Mouse (Mus musculus) thymus, postnatal 10 days (tissue): ENCODE data around the gene Ccdc7a.
A peak's percentile ranks its signal among the peaks of the same experiment; 100 is the strongest.
"Not testable (repeated sequence)": the region's sequence is repeated elsewhere in the genome, so short reads cannot be mapped to it uniquely, and the experiment has no call there.

Experiments
- DNase-seq, 2 experiments: peaks; one replicate each; pipeline ENCODE4 v3.0.0; 2021; ENCODE audit warnings: low spot score in 2 of 2

The Ccdc7a gene

DNA sequence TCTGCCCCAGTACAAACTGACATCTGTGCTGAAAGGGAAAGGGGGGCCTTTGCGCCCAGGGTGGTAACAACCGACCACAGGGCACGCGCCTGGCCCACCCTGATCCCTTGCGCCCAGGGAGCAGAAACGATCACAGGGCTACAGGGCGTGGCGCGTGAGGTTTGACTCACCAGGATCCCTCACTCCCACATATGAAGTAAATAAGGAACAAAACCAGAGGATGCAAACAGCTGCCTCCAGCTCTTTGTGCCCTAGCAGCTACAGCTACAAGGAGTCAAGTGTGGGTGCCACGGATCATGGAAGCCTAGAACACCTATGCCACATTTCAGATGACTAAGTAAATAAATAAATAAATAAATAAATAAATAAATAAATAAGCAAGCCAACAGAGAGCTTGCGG, at the start of gene Ccdc7a:
TSS of gene Ccdc7a (minus strand) at position 101 of the 400 bp plus-strand sequence.
- not testable (repeated sequence) for DNase-seq

DNA sequence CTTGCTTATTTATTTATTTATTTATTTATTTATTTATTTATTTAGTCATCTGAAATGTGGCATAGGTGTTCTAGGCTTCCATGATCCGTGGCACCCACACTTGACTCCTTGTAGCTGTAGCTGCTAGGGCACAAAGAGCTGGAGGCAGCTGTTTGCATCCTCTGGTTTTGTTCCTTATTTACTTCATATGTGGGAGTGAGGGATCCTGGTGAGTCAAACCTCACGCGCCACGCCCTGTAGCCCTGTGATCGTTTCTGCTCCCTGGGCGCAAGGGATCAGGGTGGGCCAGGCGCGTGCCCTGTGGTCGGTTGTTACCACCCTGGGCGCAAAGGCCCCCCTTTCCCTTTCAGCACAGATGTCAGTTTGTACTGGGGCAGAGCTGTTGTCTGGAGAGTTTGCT, 1.5 kb upstream of the Ccdc7a start, which contains the start of gene Ccdc7b:
TSS of gene Ccdc7b (plus strand) at position 301 of the 400 bp plus-strand sequence.
- not testable (repeated sequence) for DNase-seq

DNA sequence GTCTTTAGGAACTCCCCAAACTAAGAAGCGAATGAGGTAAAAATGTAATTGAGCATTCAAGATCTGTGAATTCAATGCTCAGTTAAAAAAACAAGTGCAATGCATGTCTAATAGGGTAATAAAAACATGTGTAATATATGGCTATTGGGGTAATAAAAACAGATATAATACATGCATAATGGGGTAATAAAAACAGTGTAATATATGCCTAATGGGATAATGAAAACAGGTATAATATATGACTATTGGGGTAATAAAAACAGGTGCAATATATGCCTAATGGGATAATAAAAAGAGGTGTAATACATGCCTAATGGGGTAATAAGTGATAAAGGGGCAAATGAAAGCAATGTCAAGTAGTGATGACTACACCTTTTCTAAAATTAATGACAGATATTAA, 73.9 kb downstream of the Ccdc7a start:
- no peak for DNase-seq

DNA sequence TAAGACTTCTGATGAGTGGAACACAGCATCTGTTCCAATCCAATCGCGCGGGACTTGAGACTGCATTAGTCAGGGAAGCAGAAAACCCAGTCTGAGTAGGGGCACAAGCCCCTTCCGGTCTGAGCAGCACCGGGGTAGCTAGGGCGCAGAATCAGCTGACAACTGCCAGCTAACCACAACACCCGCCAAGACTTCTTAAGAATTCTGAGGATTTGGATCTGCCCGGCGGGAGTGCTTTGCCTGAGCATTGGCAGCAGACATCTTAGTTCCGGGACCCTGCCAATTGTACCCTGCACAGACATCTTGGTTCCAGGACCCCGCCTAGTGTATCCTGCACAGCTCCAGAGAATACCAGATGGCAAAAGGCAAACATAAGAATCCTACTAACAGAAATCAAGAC, 116.4 kb downstream of the Ccdc7a start:
- not testable (repeated sequence) for DNase-seq

DNA sequence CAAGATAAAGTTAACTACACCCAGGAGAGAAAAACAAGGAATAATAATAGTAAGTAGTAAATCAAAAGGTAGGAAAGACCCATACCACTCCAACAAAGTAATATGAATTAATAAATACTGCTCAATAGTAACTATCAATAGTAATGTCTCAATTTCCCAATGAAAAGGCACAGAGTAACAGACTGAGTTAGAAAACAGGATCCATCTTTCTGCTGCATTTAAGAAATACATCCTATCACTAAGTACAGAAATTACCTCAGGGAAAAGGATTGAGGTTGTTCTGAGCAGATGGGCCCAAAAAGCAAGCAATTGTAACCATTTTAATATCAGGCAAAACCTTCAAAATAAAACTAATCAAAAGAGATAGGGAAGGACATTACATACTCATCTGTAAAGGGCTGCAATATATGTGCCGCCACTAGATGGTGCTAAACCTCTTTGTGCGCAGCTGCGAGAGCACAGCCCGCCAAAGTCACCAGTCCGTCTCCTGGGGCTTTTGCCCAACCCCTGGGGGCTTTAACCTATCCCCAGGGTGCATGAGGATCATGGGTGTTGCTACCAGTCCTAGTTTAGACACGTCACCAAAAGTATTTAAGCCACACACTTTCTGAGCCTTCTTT, 124.2 kb downstream of the Ccdc7a start:
- peak in 1 of 2 experiments; percentile 27 for DNase-seq

DNA sequence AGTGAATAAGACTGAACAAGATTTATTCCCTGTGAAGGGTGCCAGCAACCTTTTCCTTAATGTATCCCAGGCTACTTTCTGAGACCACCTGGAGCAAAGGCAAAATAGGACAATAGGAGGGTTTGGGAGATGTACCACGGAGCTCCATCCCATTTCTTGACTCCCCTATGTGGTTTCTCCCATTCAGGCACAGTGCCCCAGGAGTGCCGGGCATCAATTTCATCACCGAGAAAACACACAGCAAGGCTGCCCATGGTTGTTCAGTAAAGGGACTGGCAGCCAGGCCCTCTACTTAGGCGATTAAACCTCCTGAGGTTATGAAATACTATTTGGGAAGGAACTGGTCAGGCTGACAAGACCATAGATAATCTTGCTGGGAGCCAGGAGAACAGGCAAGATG, 131.9 kb downstream of the Ccdc7a start:
- DNase-seq: no peak

DNA sequence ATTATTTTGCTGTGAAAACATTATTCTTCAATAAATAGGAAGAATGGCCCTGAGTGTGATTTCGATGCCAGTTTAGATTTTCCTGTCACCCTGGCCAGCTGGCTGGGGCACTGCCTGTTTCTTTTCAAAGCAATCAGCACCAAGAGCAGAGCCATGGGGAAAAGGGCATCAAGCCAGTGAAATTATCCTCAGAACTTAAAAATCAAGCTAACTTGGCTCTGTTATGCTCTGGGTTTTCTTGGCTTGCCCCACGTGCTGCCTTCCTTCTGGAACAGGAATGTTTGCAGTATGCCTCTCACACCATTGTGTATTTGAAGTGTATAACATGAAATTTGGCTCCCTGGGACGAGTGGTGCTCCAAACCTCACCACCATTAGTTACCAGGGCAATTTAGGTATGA, 182.6 kb downstream of the Ccdc7a start:
- DNase-seq: no peak

DNA sequence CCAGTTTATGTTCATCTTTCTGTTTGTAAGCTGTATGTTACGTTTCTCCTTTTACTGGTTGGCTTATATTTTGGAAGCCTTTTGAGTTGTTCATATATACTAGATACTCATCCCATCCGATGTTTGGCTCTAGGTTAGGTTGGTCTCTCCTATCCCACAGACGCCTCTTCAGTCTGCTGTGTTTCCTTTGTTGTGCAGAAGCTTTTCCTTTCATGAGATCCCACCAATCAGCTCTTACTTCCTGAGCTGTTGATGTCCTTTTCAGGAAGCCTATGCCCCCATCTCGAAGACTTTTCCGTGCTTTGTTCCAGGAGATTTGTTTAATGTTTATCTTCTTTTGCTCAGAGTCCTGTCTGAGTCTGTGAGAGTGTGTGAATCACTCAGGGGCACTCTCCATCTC, 221.6 kb downstream of the Ccdc7a start:
- DNase-seq: no peak

DNA sequence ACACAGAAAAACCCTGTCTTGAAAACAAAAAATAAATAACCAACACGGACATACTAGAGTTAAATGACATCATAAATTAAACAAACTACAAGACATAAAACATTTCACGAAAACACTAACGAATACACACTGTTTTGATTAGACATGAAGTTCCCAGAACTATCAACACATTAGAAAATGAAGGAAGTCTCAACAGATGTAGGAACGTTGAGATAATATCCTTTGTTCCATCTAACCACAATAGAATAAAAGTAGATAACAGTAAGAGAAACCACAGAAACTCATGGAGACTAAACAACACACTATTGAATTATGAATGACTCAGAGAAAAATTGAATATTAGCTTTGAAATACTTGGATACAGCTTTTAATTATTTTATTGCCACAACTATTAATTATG, 252.8 kb downstream of the Ccdc7a start:
- DNase-seq: no peak

DNA sequence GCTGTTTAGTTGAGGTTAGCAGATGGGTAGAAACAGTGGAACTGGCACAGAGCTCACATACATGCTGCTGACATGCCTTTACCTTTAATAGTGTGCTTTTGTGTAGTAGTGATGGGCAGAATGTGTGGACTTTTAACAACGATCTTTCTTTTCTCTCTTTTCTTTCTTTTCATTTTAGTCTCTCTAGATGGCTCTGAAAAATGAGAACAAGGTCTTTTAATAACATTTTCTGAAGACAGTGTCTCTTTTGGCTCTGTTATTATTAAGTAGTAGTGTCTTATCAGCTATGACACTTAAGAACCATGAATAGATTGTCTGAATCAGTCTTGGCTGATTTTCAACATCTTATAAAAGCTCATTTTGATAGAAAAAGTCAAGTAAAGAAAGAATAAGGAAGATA, 266.7 kb downstream of the Ccdc7a start, which contains the start of gene Gm3952:
TSS of gene Gm3952 (minus strand) at position 101 of the 400 bp plus-strand sequence.
- DNase-seq: no peak

DNA sequence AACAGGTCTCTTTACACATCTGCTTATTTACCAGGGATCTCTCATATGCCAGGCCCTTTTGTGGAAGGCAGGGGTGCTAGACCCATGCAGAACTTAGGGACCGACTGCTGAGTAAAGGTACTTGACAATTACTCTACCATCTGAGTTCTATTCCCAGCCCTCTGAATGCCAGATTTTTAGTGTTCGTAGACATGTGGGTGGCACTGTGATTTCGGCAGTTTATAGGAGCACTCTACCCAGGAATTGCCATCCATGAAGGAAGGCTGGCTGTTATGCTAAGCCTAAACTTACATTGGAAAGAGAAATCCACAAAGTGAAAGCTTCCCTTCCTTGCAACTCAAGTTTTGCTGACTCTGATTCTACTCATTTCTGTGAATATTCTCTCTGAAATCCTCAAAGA, 329.6 kb downstream of the Ccdc7a start:
- no peak for DNase-seq

DNA sequence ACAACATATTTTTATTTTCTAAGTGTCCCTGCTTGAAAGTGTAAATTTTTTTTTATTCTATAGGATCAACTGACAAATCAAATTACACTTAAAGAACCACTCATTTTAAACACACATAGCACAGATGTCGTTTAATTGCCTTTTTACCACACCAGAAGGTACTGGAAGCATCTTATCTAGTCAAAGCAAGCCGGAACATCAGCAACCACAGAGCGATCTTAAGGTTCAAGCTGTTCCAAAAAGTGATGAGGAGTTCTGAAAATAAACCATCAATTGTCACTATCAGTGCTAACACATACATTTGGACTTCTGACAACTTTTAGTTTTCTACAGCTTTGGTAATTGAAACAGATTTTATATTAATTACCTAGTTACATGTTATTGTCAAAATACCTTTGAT, 331.2 kb downstream of the Ccdc7a start:
- no peak for DNase-seq

DNA sequence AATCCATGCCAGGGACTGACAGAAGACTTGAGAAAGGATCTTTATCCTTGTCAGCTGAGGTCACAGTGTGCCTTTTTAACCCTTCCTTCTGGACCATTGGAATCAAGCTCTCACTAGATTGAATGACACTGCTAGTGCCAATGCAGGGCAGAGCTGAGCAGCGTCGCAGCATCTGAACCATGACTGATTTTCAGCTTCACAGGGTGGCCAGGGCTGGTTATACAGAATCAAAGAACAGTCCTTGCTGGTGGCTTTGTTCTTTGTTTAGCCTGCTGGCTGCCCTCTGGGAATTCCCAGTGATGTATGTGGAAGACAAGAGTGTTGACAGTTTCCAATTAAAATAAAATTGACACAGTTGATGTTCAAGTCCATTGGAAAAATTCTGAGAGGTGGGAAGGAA, 333.1 kb downstream of the Ccdc7a start:
- DNase-seq: no peak

DNA sequence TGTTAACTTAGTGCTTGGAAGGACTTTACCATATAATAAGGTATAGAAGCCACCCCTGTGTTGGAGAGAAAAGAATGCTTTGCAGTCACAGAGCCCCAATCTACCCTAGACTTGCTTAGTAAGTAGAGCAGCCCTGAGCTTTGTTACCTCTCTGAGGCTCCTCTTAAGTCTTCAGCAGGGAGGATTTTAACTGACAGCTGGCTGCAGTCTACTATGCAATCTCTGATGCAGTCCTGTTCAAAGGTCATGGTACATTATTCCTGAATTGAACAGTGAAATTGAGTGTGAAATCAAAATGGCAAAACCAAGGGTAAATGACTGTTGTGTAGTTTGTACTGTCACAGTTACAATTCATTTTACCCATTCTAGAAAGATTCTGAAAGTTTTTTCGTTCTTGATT, 338.1 kb downstream of the Ccdc7a start:
- no peak for DNase-seq

DNA sequence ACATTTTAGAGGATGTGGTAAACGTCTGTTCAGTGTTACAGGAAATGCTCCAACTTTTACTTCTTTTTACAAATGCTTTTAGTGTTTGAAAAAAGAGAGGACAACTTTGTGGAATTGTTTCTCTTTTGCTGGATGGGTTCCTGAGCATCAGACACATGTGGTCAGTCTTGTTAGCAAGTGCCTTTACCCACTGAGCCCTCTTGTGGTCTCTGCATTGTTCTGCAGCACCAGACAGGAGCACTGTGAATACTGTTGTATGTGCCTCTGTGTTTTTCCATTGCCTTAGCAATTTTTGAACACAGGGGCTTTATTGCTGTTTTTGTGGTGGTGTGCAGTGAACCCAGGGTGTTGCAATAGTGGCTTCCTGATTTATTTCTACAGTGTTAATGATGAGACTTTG, 340.5 kb downstream of the Ccdc7a start:
- no peak for DNase-seq

DNA sequence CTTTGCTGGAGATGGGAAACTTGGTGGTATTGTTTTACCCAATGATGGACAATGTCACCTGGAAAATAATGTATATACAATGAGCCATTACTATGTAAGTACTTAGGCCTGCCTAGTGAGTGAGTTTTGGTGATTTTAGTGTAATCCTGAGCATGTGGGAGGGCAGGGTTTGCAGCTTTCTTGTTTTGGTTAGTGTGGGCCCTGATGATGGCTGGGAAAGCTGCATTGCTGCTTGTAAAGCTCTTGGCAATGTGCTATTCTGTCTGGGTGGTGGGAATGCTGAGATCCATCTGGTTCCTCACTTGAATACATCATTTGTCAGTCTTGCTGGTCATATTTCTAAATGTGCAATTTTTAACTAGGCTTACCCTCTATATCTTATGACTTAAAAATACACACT, 349.1 kb downstream of the Ccdc7a start:
- DNase-seq: no peak

DNA sequence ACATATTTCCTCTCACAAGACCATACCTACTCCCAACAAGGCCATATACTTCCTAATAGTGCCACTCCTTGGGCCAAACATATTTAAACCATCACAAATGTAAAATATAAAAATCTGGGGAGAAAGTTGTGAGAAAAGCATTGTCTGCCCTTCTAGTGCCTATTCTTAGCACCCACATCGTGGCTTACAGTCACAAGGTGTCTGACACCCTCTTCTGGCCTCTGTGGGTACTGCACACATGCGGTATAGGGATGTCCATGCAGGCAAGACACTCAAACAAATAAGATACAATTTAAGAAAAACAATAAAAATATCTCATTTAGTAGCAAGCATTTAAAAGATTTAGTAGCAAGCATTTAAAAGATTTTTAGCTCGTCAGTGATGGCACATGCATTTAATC, 356.1 kb downstream of the Ccdc7a start:
- peak; percentile 68 to 85 for DNase-seq

DNA sequence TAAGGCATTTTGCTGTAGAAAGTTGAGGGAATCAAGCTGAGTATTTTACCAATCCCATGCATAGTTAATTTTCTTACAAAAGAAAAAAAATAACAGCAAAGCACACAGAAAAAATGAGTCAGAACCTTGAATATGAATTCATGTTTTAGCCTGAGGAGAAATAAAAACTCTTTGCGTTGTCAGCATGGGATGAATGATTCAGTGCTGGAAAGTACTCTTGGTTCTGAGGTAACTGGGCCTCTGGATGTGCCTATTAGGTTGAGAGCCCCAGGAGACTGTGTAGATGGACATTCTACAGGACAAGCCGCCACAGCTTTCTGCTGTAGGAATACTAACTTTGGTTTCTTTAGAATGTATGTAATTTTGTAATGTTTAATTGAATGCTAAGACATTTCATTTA, 360.5 kb downstream of the Ccdc7a start:
- no peak for DNase-seq

DNA sequence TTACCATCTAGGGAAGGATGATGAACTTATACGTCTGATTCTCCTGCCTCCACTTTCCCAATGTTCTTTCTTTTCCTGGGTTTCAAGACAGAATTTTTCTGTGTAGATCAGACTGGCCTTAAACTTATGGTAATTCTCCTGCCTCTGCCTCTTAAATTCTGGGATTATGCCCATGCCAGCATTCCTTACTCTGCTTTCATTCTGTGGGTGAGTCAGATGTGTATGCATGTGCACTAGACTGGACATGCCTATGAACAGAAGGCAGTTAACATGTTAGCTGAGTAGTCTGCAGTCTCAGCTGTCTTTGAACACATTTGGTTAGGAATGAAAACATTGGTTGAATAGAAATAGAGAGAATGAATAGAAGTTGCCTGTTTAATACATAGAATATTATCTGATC, 360.9 kb downstream of the Ccdc7a start:
- DNase-seq: no peak

DNA sequence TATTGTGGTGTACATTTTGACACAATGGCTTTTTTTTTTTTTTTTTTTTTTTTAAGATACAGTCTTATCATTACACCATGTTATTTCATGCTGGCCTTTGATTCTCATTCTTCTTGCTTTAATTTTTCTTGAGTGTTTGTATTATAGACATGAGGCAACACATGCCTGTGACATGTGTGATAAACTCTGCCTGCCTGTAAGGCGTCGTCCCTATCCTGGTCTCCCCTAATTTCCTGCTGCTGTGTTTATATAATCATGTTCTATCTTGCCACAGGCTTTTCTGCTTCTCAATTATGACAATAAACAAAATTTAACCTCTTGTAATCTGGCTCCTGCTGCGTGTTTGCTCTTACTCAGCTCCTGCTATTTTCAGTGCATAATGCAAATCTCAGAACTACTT, 367.4 kb downstream of the Ccdc7a start:
- no peak for DNase-seq

DNA sequence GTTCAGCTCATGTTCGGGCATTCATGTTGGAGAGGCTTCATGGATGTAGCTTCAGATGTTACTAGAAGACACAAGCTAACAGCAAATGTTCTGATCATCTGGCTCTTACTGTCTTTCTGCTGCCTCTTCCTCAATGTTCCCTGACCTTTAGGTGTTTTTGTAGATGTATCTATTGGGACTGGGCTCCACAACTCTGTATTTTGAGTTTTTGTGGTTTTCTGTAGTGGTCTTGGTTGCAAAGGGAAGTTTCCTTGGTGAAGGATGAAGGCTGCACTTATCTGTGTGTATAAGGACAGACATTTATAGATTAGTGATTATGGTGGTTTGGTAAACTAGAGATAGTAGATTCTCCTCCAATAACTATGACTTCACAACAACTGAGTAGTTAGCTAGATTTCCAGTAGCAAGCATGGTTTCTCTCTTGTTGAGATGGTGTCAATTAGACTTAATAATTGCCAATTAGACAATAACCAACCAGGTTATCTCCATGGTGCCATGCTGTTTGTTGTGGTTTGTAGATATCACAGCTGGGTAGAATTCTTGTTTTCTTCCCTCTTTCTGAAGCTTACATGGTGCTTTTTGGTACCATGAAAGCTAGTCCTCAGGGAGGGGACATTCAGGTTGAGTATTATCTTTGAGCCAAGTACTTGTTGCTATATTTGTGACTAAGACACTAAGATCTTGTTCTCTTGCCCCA, 368.5 kb downstream of the Ccdc7a start:
- DNase-seq: no peak

DNA sequence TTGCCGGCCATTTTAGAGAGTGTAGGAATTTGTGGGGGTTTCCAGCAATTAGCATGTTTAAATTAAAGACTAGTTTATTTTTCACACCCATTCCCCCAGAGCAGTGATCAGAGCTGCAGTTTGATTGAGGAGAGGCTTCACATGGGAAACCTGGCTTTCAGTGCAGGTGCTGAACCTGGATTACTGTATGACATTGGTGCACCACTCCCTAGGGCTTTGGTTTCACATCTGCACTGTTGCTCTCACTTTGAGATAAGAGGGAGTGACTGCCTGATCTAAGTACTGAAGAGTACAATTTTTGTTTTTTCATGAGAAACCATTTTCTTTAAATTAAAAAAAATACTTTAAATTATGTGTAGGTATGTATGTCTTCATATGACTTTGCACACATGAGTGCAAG, 375.3 kb downstream of the Ccdc7a start:
- no peak for DNase-seq

DNA sequence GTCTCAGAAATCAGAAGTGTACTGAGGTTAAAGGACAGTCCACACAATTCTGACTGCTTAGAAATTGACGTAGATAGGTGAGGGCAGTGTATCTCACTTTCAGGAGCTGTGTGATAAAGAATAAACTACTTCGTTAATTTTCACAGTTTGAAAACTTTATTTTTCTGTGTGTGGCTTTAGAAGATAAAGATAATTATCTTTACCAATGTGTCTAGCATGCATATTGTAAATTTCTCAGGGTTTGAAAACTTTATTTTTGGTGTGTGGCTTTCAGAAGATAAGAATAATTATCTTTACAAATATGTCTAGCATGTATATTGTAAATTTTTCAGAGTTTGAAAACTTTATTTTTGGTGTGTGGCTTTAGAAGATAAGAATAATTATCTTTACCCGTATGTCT, 376.6 kb downstream of the Ccdc7a start:
- no peak for DNase-seq
